Mouse (Mus musculus) lung, postnatal 0 days (tissue): ENCODE results near the gene Gm49630.
"Not testable (repeated sequence)": the region's sequence is repeated elsewhere in the genome, so short reads cannot be mapped to it uniquely, and the experiment has no call there.

Source experiments
- CTCF ChIP-seq: IDR thresholded peaks from 2 replicates; pipeline ENCODE4 v1.5.1; 2016; ENCODE audit warnings: antibody characterized with exemption, mild to moderate bottlenecking
- EP300 ChIP-seq: IDR thresholded peaks from 2 replicates; pipeline ENCODE4 v1.6.1; 2016; ENCODE audit warnings: antibody characterized with exemption, mild to moderate bottlenecking, control low read depth

- TF ChIP-seq CTCF, EP300: not testable (repeated sequence)
These were observed 45.4 kb downstream of the Gm49630 start for GRCm38 (mm10) chr17:7326415-7326814.
